In genomic region chr19:14373996-14374395, GRCm38 (mm10) we compare ENCODE assay signal across 25 mouse cellular contexts.
DNase-seq lines count a peak whose midpoint lies in the region; ATAC-seq lines count a peak whose summit lies in the region.
"Had no signal": no experiment of that assay in that cellular context is flagged by ENCODE, and none has a peak within 500 bp of the region (broad histone marks: within the 10 kb centered on the region; RNA-seq: fewer than 3 reads in every experiment).

No protein-coding gene starts in this region.

- no peaks in the 10 kb centered on the region for H3K9me3 ChIP-seq in midbrain, embryonic 14.5 days (ENCODE audit: control insufficient read depth, low read length)
- H3K9me3 ChIP-seq: embryonic facial prominence, embryonic 10.5 days; embryonic facial prominence, embryonic 12.5 days; forebrain, embryonic 13.5 days; forebrain, embryonic 15.5 days; G1E had no signal

- H3K9ac ChIP-seq in midbrain, embryonic 14.5 days (replicated peaks; ENCODE audit: low read length), result no peak overlapping the region
- H3K9ac ChIP-seq: embryonic facial prominence, embryonic 12.5 days; forebrain, embryonic 13.5 days; forebrain, embryonic 15.5 days; forebrain, postnatal 0 days had no signal

- peak; percentile 39 for DNase-seq in adrenal gland, adult 2 months
- no peak for DNase-seq in adrenal gland, postnatal 25 days
- peak; percentile 10 for DNase-seq in adrenal gland, postnatal 14 days
- no peak for DNase-seq in adrenal gland, adult 18-20 months (ENCODE audit: low spot score in 2 of 2)
- peak; percentile 3 for DNase-seq in Muller cell, postnatal 12 days (ENCODE audit: inconsistent ontology term)
- peak; percentile 10 to 59 for DNase-seq in adrenal gland, postnatal 36 days
- no peak for DNase-seq in frontal cortex, postnatal 14 days (ENCODE audit: low spot score in 2 of 2)
- DNase-seq in midbrain, embryonic 14.5 days, result no peak
- DNase-seq: cerebellum, adult 11 months; cerebellum, adult 18-20 months; cerebellum, adult 8-10 months; cerebellum, adult 9-11 months; cerebellum, postnatal 14 days; cerebellum, postnatal 36 days; embryo, embryonic 11 days; forebrain, postnatal 0 days; gastrocnemius, adult 2 months; gastrocnemius, postnatal 10 days had no signal

- H3K36me3 ChIP-seq in midbrain, embryonic 14.5 days (ENCODE audit: control insufficient read depth, insufficient read depth, low read length), result no peaks in the 10 kb centered on the region
- H3K36me3 ChIP-seq: embryonic facial prominence, embryonic 10.5 days; embryonic facial prominence, embryonic 12.5 days; forebrain, embryonic 15.5 days; G1E had no signal

- H3K27me3 ChIP-seq in midbrain, embryonic 14.5 days (ENCODE audit: control insufficient read depth, insufficient read depth, low read length), result peaks cover 4% of the 10 kb centered on the region; the same call in 1 of the 2 replicates
- H3K27me3 ChIP-seq: embryonic facial prominence, embryonic 12.5 days; forebrain, embryonic 13.5 days; forebrain, embryonic 15.5 days had no signal

- H3K4me3 ChIP-seq in midbrain, embryonic 14.5 days (replicated peaks; ENCODE audit: low read depth, low read length), result no peak overlapping the region
- H3K4me3 ChIP-seq: embryonic facial prominence, embryonic 10.5 days; embryonic facial prominence, embryonic 12.5 days; forebrain, embryonic 13.5 days; forebrain, embryonic 15.5 days; gastrocnemius, adult 2 months had no signal

- no peak overlapping the region for H3K27ac ChIP-seq in midbrain, embryonic 14.5 days (replicated peaks; ENCODE audit: low read depth, low read length)
- H3K27ac ChIP-seq: embryonic facial prominence, embryonic 10.5 days; embryonic facial prominence, embryonic 12.5 days; forebrain, embryonic 13.5 days; forebrain, embryonic 15.5 days; gastrocnemius, adult 2 months had no signal

- no peak for ATAC-seq in midbrain, embryonic 14.5 days (ENCODE audit: low FRiP score, low TSS enrichment)
- ATAC-seq: activated CD4-positive, CD25-positive, alpha-beta regulatory T cell, adult 4 months; forebrain, embryonic 13.5 days; forebrain, embryonic 15.5 days; forebrain, postnatal 0 days; Patski had no signal

- H3K4me2 ChIP-seq in midbrain, embryonic 14.5 days (ENCODE audit: low read length), result no peak overlapping the region
- H3K4me2 ChIP-seq: embryonic facial prominence, embryonic 12.5 days; forebrain, embryonic 13.5 days; forebrain, embryonic 15.5 days had no signal

- H3K4me1 ChIP-seq in midbrain, embryonic 14.5 days (ENCODE audit: control insufficient read depth, insufficient read depth, low read length), result peaks cover 2% of the 10 kb centered on the region; the same call in 1 of the 2 replicates

- 90% methylated on average over 4 of the region's 4 CpGs for WGBS in midbrain, embryonic 14.5 days

Comparison
In these comparisons a context has a peak if more than half of its experiments do, and no peak if none do; other contexts are left out.
1. DNase-seq: peak in adrenal gland, adult 2 months (single experiment), adrenal gland, postnatal 14 days (single experiment), Muller cell, postnatal 12 days (single experiment) and adrenal gland, postnatal 36 days (2 of 2); none in adrenal gland, postnatal 25 days (single experiment), adrenal gland, adult 18-20 months (0 of 2), frontal cortex, postnatal 14 days (0 of 2) and midbrain, embryonic 14.5 days (single experiment).